Mouse (Mus musculus) cortical plate, adult 2 months (tissue): ENCODE results near the gene Zbtb20.

ENCODE experiments used
- CTCF ChIP-seq: fragments of 200-500 bp; IDR thresholded peaks from 2 replicates; pipeline ENCODE4 v1.5.1; 2011; ENCODE audit warnings: mild to moderate bottlenecking, control low read depth, low read length; ENCODE audit not compliant: insufficient read depth; ENCODE audit errors: extremely low read depth
- POLR2A ChIP-seq: fragments of 200-500 bp; IDR thresholded peaks from 2 replicates; pipeline ENCODE4 v1.6.1; 2011; ENCODE audit warnings: mild to moderate bottlenecking, low read length, control low read depth; ENCODE audit not compliant: insufficient read depth; ENCODE audit errors: extremely low read depth

GRCm38 (mm10) chr16:43547323-43548180 lies 671.9 kb downstream of the Zbtb20 start:
- no peak for TF ChIP-seq CTCF
- no peak for TF ChIP-seq POLR2A
